Mouse (Mus musculus) adrenal gland, adult 18-20 months (tissue): ENCODE data around the gene Ptprg. TPM values are rescaled to one million over a fixed set of nuclear protein-coding genes. Genes with fewer than 3 reads are reported as not detected.
"Not testable (repeated sequence)": the region's sequence is repeated elsewhere in the genome, so short reads cannot be mapped to it uniquely, and the experiment has no call there.

Experiments used
- DNase-seq, 2 experiments: peaks; one replicate each; pipeline ENCODE4 v3.0.0; 2021 to 2022; ENCODE audit warnings: low spot score in 2 of 2
- total RNA-seq, 2 experiments: library from RNA; stranded (reverse); gene quantifications; 1 replicate in 1 of 2; 2 replicates in 1 of 2; pipeline ENCODE4 v1.2.3; 2021

Gene Ptprg
- total RNA-seq, 2 experiments from 2014 or later: 78.0 to 111 TPM

GRCm38 (mm10) chr14:11731223-11731920 lies 178.0 kb downstream of the Ptprg start:
- DNase-seq: peak in 1 of 2 experiments; percentile 17

- no peak for DNase-seq
Observed at GRCm38 (mm10) chr14:11732376-11732775, 179.0 kb downstream of the Ptprg start.

- DNase-seq: no peak
Observed at GRCm38 (mm10) chr14:11743726-11744125, 190.4 kb downstream of the Ptprg start.

GRCm38 (mm10) chr14:11752678-11753077 lies 199.3 kb downstream of the Ptprg start:
- DNase-seq: no peak

- DNase-seq: no peak
Observed at GRCm38 (mm10) chr14:11754656-11755055, 201.3 kb downstream of the Ptprg start.

- DNase-seq: no peak
Observed at GRCm38 (mm10) chr14:11758185-11758584, 204.9 kb downstream of the Ptprg start.

- no peak for DNase-seq
Observed at GRCm38 (mm10) chr14:11759356-11759755, 206.0 kb downstream of the Ptprg start.

- no peak for DNase-seq
Observed at GRCm38 (mm10) chr14:11762995-11763394, 209.7 kb downstream of the Ptprg start.

- no peak for DNase-seq
Observed at GRCm38 (mm10) chr14:11772736-11773135, 219.4 kb downstream of the Ptprg start.

GRCm38 (mm10) chr14:11774476-11775037 lies 221.2 kb downstream of the Ptprg start:
- peak in 1 of 2 experiments; percentile 15 for DNase-seq

- peak; percentile 27 to 51 for DNase-seq
Observed at GRCm38 (mm10) chr14:11775204-11775603, 221.9 kb downstream of the Ptprg start.

GRCm38 (mm10) chr14:11775951-11776495 lies 222.7 kb downstream of the Ptprg start:
- no peak for DNase-seq

- DNase-seq: no peak
Observed at GRCm38 (mm10) chr14:11776566-11776965, 223.2 kb downstream of the Ptprg start.

- DNase-seq: no peak
Observed at GRCm38 (mm10) chr14:11791190-11791589, 237.9 kb downstream of the Ptprg start.

- DNase-seq: no peak
Observed at GRCm38 (mm10) chr14:11793847-11794246, 240.5 kb downstream of the Ptprg start.

GRCm38 (mm10) chr14:11802355-11803035 lies 249.2 kb downstream of the Ptprg start:
- DNase-seq: no peak

- DNase-seq: no peak
Observed at GRCm38 (mm10) chr14:11806674-11807073, 253.3 kb downstream of the Ptprg start.

- no peak for DNase-seq
Observed at GRCm38 (mm10) chr14:11807465-11807864, 254.1 kb downstream of the Ptprg start.

GRCm38 (mm10) chr14:11811142-11811761 lies 257.9 kb downstream of the Ptprg start:
- peak in 1 of 2 experiments; percentile 17 for DNase-seq

GRCm38 (mm10) chr14:11812291-11812690 lies 259.0 kb downstream of the Ptprg start:
- no peak for DNase-seq

- DNase-seq: not testable (repeated sequence)
Observed at GRCm38 (mm10) chr14:11814811-11815210, 261.5 kb downstream of the Ptprg start.
